In the genomic region with DNA sequence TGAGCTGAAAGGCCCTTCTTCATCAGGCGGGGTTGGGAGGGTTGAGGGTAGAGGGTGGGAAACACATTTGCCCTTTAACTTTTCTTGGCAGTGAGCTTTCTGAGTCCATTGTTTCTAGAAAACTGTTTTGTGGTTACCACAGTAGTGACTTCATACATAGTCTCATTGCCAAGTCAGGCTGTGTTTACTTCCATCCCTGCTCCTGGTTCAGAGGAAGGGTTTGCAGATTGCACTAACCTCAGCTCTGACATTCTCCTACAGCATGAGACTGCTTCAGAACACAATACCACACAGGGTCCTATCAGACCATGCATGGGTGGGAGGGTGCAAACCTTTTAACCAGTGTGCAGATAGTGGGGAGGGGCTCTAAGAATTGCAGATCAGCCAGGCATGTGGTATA, we compare ENCODE assay signal across 9 mouse cellular contexts.
DNase-seq lines count a peak whose midpoint lies in the region; ATAC-seq lines count a peak whose summit lies in the region.
"Had no signal": no experiment of that assay in that cellular context is flagged by ENCODE, and none has a peak within 500 bp of the region (broad histone marks: within the 10 kb centered on the region; RNA-seq: fewer than 3 reads in every experiment).

No protein-coding gene starts in this region.

- H3K27me3 ChIP-seq in kidney, embryonic 15.5 days: no peaks in the 10 kb centered on the region
- H3K27me3 ChIP-seq in heart, embryonic 14.5 days (ENCODE audit: control insufficient read depth, insufficient read depth, low read length): no peaks in the 10 kb centered on the region
- no peaks in the 10 kb centered on the region for H3K27me3 ChIP-seq in lung, embryonic 16.5 days (ENCODE audit: control insufficient read depth, insufficient read depth, low read depth, low read length)

- H3K27ac ChIP-seq in kidney, embryonic 15.5 days: no peak overlapping the region
- peak overlapping the region; percentile 86 for H3K27ac ChIP-seq in brown adipose tissue, adult 24 weeks (replicated peaks; ENCODE audit: low read depth, low read length)
- H3K27ac ChIP-seq in heart, embryonic 14.5 days (replicated peaks in 1 of 2; ENCODE audit: control insufficient read depth in 1 of 2, insufficient read depth in 1 of 2, low read depth in 2 of 2, low read length in 2 of 2): peak overlapping the region in 1 of 2 experiments; percentile 51; a peak in 2 of 4 replicates
- peak overlapping the region; percentile 82 for H3K27ac ChIP-seq in lung, embryonic 16.5 days (ENCODE audit: low read length)

- no peak for ATAC-seq in kidney, embryonic 15.5 days (replicated peaks; ENCODE audit: low FRiP score)
- ATAC-seq in heart, embryonic 14.5 days (ENCODE audit: insufficient number of reproducible peaks, insufficient read depth, low FRiP score, low read depth): peak; percentile 51
- ATAC-seq in lung, embryonic 16.5 days (ENCODE audit: low read depth): peak; percentile 74
- ATAC-seq in CD4-positive, CD25-positive, alpha-beta regulatory T cell, adult 4 months: no peak

- H3K36me3 ChIP-seq in kidney, embryonic 15.5 days: no peaks in the 10 kb centered on the region
- H3K36me3 ChIP-seq in heart, embryonic 14.5 days (ENCODE audit: control insufficient read depth, insufficient read depth, low read length): no peaks in the 10 kb centered on the region
- no peaks in the 10 kb centered on the region for H3K36me3 ChIP-seq in lung, embryonic 16.5 days (ENCODE audit: control insufficient read depth, insufficient read depth, low read length)

- no peak overlapping the region for H3K4me3 ChIP-seq in kidney, embryonic 15.5 days (replicated peaks)
- no peak overlapping the region for H3K4me3 ChIP-seq in brown adipose tissue, adult 24 weeks (ENCODE audit: insufficient read depth, low read depth, low read length)
- no peak overlapping the region for H3K4me3 ChIP-seq in heart, embryonic 14.5 days (ENCODE audit: control insufficient read depth in 1 of 2, insufficient read depth in 1 of 2, low read depth in 1 of 2, low read length in 2 of 2)
- H3K4me3 ChIP-seq in lung, embryonic 16.5 days (ENCODE audit: low read length): no peak overlapping the region

- WGBS in kidney, embryonic 15.5 days: 73% methylated on average over 1 of the region's 1 CpGs
- 50% methylated on average over 1 of the region's 1 CpGs for WGBS in heart, embryonic 14.5 days
- WGBS in lung, embryonic 16.5 days: 27% methylated on average over 1 of the region's 1 CpGs

- no peak overlapping the region for H3K4me2 ChIP-seq in kidney, embryonic 15.5 days
- H3K4me2 ChIP-seq in heart, embryonic 14.5 days (ENCODE audit: low read length): no peak overlapping the region
- no peak overlapping the region for H3K4me2 ChIP-seq in lung, embryonic 16.5 days (ENCODE audit: low read depth, low read length)

- H3K4me1 ChIP-seq in kidney, embryonic 15.5 days: peaks cover 18% of the 10 kb centered on the region
- peaks cover 45% of the 10 kb centered on the region for H3K4me1 ChIP-seq in brown adipose tissue, adult 24 weeks (ENCODE audit: control insufficient read depth, insufficient read depth, insufficient read length, low read length)
- H3K4me1 ChIP-seq in heart, embryonic 14.5 days (ENCODE audit: control insufficient read depth in 2 of 2, insufficient read depth in 2 of 2, low read length in 2 of 2): peaks cover 15 to 33% of the 10 kb centered on the region in 2 experiments
- peaks cover 14% of the 10 kb centered on the region for H3K4me1 ChIP-seq in lung, embryonic 16.5 days (replicated peaks; ENCODE audit: control insufficient read depth, insufficient read depth, low read length)

- peaks cover 5% of the 10 kb centered on the region for H3K9me3 ChIP-seq in kidney, embryonic 15.5 days (replicated peaks)
- peaks cover 12% of the 10 kb centered on the region for H3K9me3 ChIP-seq in heart, embryonic 14.5 days (ENCODE audit: control insufficient read depth, low read length)
- H3K9me3 ChIP-seq in lung, embryonic 16.5 days (ENCODE audit: control insufficient read depth, low read length): peaks cover 8% of the 10 kb centered on the region; the same call in 1 of the 2 replicates

- DNase-seq in kidney, adult 8-10 months: peak; percentile 4 to 34
- DNase-seq in right cerebral cortex, postnatal 36 days (ENCODE audit: low spot score in 2 of 2): no peak
- DNase-seq in MN1 (ENCODE audit: low spot score): no peak
- DNase-seq: right cerebral cortex, postnatal 4 days had no signal

- H3K9ac ChIP-seq in kidney, embryonic 15.5 days: no peak overlapping the region
- no peak overlapping the region for H3K9ac ChIP-seq in heart, embryonic 14.5 days (ENCODE audit: low read length)
- no peak overlapping the region for H3K9ac ChIP-seq in lung, embryonic 16.5 days (ENCODE audit: low read length)

Comparison
In these comparisons a context has a peak if more than half of its experiments do, and no peak if none do; other contexts are left out.
1. DNase-seq: peak in kidney, adult 8-10 months (2 of 2); none in right cerebral cortex, postnatal 36 days (0 of 2) and MN1 (single experiment).
2. ATAC-seq: peak in heart, embryonic 14.5 days (single experiment) and lung, embryonic 16.5 days (single experiment); none in kidney, embryonic 15.5 days (single experiment) and CD4-positive, CD25-positive, alpha-beta regulatory T cell, adult 4 months (single experiment).